Mouse (Mus musculus) spleen, postnatal 10 days (tissue): ENCODE measurements around the gene Pkhd1.
"Not testable (repeated sequence)": the region's sequence is repeated elsewhere in the genome, so short reads cannot be mapped to it uniquely, and the experiment has no call there.

Experiments used
- DNase-seq, 2 experiments: peaks; one replicate each; pipeline ENCODE4 v3.0.0; 2021 to 2022; ENCODE audit warnings: low spot score in 2 of 2

Pkhd1 gene

GRCm38 (mm10) chr1:20486087-20486486 lies 131.8 kb downstream of the Pkhd1 start:
- no peak for DNase-seq

GRCm38 (mm10) chr1:20481843-20482242 lies 136.0 kb downstream of the Pkhd1 start:
- no peak for DNase-seq

- DNase-seq, result no peak
Measured at GRCm38 (mm10) chr1:20478695-20479094, 139.2 kb downstream of the Pkhd1 start.

- DNase-seq, result no peak
Measured at GRCm38 (mm10) chr1:20478266-20478659, 139.6 kb downstream of the Pkhd1 start.

- DNase-seq, result no peak
Measured at GRCm38 (mm10) chr1:20477561-20478265, 140.2 kb downstream of the Pkhd1 start.

GRCm38 (mm10) chr1:20470770-20471169 lies 147.1 kb downstream of the Pkhd1 start:
- no peak for DNase-seq

GRCm38 (mm10) chr1:20470317-20470716 lies 147.5 kb downstream of the Pkhd1 start:
- DNase-seq, result no peak

GRCm38 (mm10) chr1:20466481-20466880 lies 151.4 kb downstream of the Pkhd1 start:
- no peak for DNase-seq

GRCm38 (mm10) chr1:20454621-20455020 lies 163.2 kb downstream of the Pkhd1 start:
- no peak for DNase-seq

GRCm38 (mm10) chr1:20450074-20450473 lies 167.8 kb downstream of the Pkhd1 start:
- DNase-seq, result no peak

- DNase-seq, result not testable (repeated sequence)
Measured at GRCm38 (mm10) chr1:20432026-20432425, 185.8 kb downstream of the Pkhd1 start.

- DNase-seq, result no peak
Measured at GRCm38 (mm10) chr1:20429056-20429394, 188.8 kb downstream of the Pkhd1 start.

- DNase-seq, result no peak
Measured at GRCm38 (mm10) chr1:20428370-20429055, 189.4 kb downstream of the Pkhd1 start.

- DNase-seq, result no peak
Measured at GRCm38 (mm10) chr1:20409411-20409967, 208.4 kb downstream of the Pkhd1 start.

GRCm38 (mm10) chr1:20398319-20398718 lies 219.5 kb downstream of the Pkhd1 start:
- no peak for DNase-seq

GRCm38 (mm10) chr1:20364437-20364836 lies 253.4 kb downstream of the Pkhd1 start:
- DNase-seq, result no peak

GRCm38 (mm10) chr1:20344651-20345050 lies 273.2 kb downstream of the Pkhd1 start:
- no peak for DNase-seq

GRCm38 (mm10) chr1:20311485-20311884 lies 306.4 kb downstream of the Pkhd1 start:
- no peak for DNase-seq

GRCm38 (mm10) chr1:20310925-20311324 lies 306.9 kb downstream of the Pkhd1 start:
- DNase-seq, result no peak

GRCm38 (mm10) chr1:20306116-20306515 lies 311.7 kb downstream of the Pkhd1 start:
- no peak for DNase-seq

GRCm38 (mm10) chr1:20302943-20303578 lies 314.8 kb downstream of the Pkhd1 start:
- DNase-seq, result no peak

GRCm38 (mm10) chr1:20302187-20302942 lies 315.5 kb downstream of the Pkhd1 start:
- DNase-seq, result no peak
